ENCODE assay signal across 22 mouse cellular contexts in the genomic region with DNA sequence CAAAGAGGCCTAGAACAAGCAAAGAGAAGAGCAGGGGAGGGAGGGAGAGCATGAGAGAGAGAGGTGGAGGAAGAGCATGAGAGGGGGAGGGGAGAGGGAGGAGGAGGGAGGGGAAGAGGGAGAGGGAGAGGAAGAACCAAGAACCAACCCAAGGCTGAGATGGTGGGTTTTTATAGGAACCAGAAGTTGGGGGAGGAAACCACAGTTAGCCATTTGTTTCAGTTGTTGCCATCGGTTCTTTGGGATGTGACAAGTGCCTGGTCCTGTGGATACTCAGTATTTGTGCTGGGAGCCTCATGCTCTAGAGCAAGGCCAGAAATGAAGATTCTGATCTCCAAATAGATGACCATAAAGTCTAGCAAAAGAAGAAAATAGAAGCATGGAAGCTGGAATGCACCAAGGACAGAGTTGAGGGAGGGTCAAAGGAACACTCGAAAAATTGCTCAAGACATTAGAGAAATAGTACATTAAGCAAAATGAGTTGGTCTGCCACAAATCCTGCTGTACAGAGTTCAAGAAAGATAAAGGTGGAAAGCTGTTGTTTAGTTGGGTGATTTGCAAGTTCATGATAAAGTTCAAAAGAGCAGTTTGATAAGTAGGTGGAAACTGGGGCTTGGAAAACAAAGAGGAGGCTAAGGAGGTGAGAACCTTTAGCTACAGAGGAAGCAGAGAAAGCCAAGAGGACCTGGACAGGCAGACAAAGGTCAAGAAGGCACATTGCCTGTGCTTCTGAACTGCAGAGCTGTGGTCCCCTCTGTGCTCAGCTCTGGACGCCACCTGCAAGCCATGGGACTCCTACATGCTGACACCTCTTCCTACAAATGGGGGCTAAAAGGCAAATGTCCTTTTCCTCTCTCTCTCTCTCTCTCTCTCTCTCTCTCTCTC. TPM values are rescaled to one million over a fixed set of nuclear protein-coding genes. Genes with fewer than 3 reads are reported as not detected.
"Had no signal": no experiment of that assay in that cellular context is flagged by ENCODE, and none has a peak within 500 bp of the region (broad histone marks: within the 10 kb centered on the region; RNA-seq: fewer than 3 reads in every experiment).

No protein-coding gene starts in this region.

- H3K4me2 ChIP-seq: kidney, embryonic 15.5 days; liver, embryonic 13.5 days; lung, embryonic 15.5 days; neural tube, embryonic 13.5 days had no signal

- H3K4me1 ChIP-seq: liver, embryonic 13.5 days; lung, embryonic 15.5 days; midbrain, embryonic 10.5 days; neural tube, embryonic 13.5 days had no signal

- H3K4me3 ChIP-seq: kidney, embryonic 15.5 days; limb, embryonic 10.5 days; liver, embryonic 13.5 days; lung, embryonic 15.5 days; midbrain, embryonic 10.5 days; neural tube, embryonic 13.5 days had no signal

- H3K27me3 ChIP-seq: kidney, embryonic 15.5 days; liver, embryonic 13.5 days; lung, embryonic 15.5 days; neural tube, embryonic 13.5 days had no signal

- DNase-seq: kidney, adult 11 months; kidney, postnatal 14 days; liver, embryonic 13.5 days; liver, postnatal 0 days; lung, postnatal 14 days; midbrain, embryonic 14.5 days; retina, postnatal 1 day; right cerebral cortex, postnatal 4 days; spleen, adult 18-20 months; thymus, adult 18-20 months; thymus, postnatal 14 days had no signal

- H3K9ac ChIP-seq: kidney, embryonic 15.5 days; liver, embryonic 13.5 days; liver, postnatal 0 days; lung, embryonic 15.5 days; neural tube, embryonic 13.5 days had no signal

- H3K36me3 ChIP-seq: kidney, embryonic 15.5 days; limb, embryonic 10.5 days; liver, embryonic 13.5 days; lung, embryonic 15.5 days; midbrain, embryonic 10.5 days; neural tube, embryonic 13.5 days had no signal

- H3K27ac ChIP-seq: kidney, embryonic 15.5 days; limb, embryonic 10.5 days; liver, embryonic 13.5 days; lung, embryonic 15.5 days; macrophage; midbrain, embryonic 10.5 days; neural tube, embryonic 13.5 days had no signal

- ATAC-seq: liver, postnatal 0 days had no signal

- H3K9me3 ChIP-seq: kidney, embryonic 15.5 days; limb, embryonic 10.5 days; liver, embryonic 13.5 days; lung, embryonic 15.5 days; midbrain, embryonic 10.5 days; neural tube, embryonic 13.5 days had no signal

RNA-seq across cellular contexts. Expression of a gene that starts 5.1 kb away (rescaled TPM):
- total RNA-seq: layer of hippocampus, adult 8-10 months; layer of hippocampus, postnatal 14 days; left cerebral cortex, adult 18-20 months; left cerebral cortex, postnatal 14 days had no signal
- polyA plus RNA-seq: midbrain, embryonic 10.5 days; midbrain, embryonic 14.5 days; neural tube, embryonic 13.5 days; stomach, embryonic 14.5 days had no signal

RNA-seq across cellular contexts. Expression of a gene that starts 58.4 kb away (rescaled TPM):
- total RNA-seq: layer of hippocampus, postnatal 14 days; left cerebral cortex, adult 18-20 months; left cerebral cortex, postnatal 14 days had no signal
- polyA plus RNA-seq: limb, embryonic 10.5 days; midbrain, embryonic 10.5 days had no signal
